Mouse (Mus musculus): ENCODE results near the gene Myo7a.

DNA sequence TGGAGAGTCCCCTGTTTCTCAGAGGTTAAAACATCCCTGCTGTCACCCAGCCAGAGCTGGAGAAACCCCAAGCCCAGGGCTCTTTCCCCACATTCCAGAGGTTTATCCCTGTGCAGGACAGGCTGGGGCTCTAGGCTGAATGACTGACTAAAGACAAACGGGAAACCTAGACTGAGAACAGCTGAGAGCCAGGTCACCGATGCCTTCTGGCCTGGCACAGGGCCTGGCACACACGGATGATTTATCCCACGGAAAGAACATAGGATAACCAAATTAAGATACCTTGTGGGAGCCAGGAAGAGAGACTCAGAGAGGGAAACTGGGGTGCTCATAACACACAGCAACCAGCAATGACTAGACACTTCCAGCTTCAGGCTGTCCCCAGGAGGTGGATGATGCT is 9.6 kb downstream of the Myo7a start:
- TF ChIP-seq CTCF (IDR thresholded peaks at IDR 0.05) (no peak), EP300 (IDR thresholded peaks at IDR 0.05) (no peak)

Measured in lung, postnatal 0 days (tissue).